Mouse (Mus musculus) MEL (cell line): ENCODE results near the gene Aldh5a1. TPM values are rescaled to one million over a fixed set of nuclear protein-coding genes. Genes with fewer than 3 reads are reported as not detected.

Source experiments
- DNase-seq: peaks from one replicate; pipeline ENCODE4 v3.0.0; 2011; ENCODE audit warnings: low read depth, low spot score
- H3K27ac ChIP-seq: 2 replicates; pipeline ENCODE4 v1.5.1; 2012; ENCODE audit warnings: low read depth, mild to moderate bottlenecking, control low read depth, low read length, moderate library complexity; ENCODE audit not compliant: control insufficient read depth
- H3K27me3 ChIP-seq, 2 experiments: fragments of 150-350 bp in 1 of 2; sonication (generic) in 1 of 2; 2 replicates each; pipeline ENCODE4 v1.6.1; 2012; ENCODE audit warnings: low read length in 2 of 2, mild to moderate bottlenecking in 2 of 2, improper control_type of control experiment in 1 of 2, moderate library complexity in 1 of 2; ENCODE audit not compliant: insufficient read depth in 2 of 2, control insufficient read depth in 1 of 2
- H3K36me3 ChIP-seq, 2 experiments: 2 replicates each; pipeline ENCODE4 v1.6.1; 2012 to 2014; ENCODE audit warnings: low read length in 2 of 2, improper control_type of control experiment in 1 of 2, inconsistent platforms in 1 of 2, mild to moderate bottlenecking in 1 of 2; ENCODE audit not compliant: insufficient read depth in 2 of 2, control insufficient read depth in 1 of 2
- H3K4me1 ChIP-seq, 2 experiments: fragments of 150-350 bp in 1 of 2; sonication (generic) in 1 of 2; 2 replicates each; pipeline ENCODE4 v1.6.1; 2012; ENCODE audit warnings: low read length in 2 of 2, improper control_type of control experiment in 1 of 2, mild to moderate bottlenecking in 1 of 2; ENCODE audit not compliant: insufficient read depth in 2 of 2, control insufficient read depth in 1 of 2
- H3K4me3 ChIP-seq, 2 experiments: fragments of 150-350 bp in 1 of 2; sonication (generic) in 1 of 2; 2 replicates each; pipeline ENCODE4 v1.5.1; 2012; ENCODE audit warnings: low read depth in 2 of 2, low read length in 2 of 2, mild to moderate bottlenecking in 2 of 2, moderate library complexity in 2 of 2, control low read depth in 1 of 2, improper control_type of control experiment in 1 of 2; ENCODE audit not compliant: control insufficient read depth in 1 of 2, insufficient read depth in 1 of 2
- H3K79me2 ChIP-seq: 2 replicates; pipeline ENCODE4 v1.6.1; 2012; ENCODE audit warnings: mild to moderate bottlenecking, low read length, moderate library complexity; ENCODE audit not compliant: control insufficient read depth, poor library complexity, insufficient read depth
- H3K9ac ChIP-seq: 2 replicates; pipeline ENCODE4 v1.6.1; 2012; ENCODE audit warnings: low read depth, mild to moderate bottlenecking, control low read depth, low read length, moderate library complexity; ENCODE audit not compliant: control insufficient read depth, poor library complexity, severe bottlenecking
- H3K9me3 ChIP-seq: fragments of 150-350 bp; sonication (generic); replicated peaks from 2 replicates; pipeline ENCODE4 v1.6.1; 2012; ENCODE audit warnings: mild to moderate bottlenecking, low read length, improper control_type of control experiment, moderate library complexity; ENCODE audit not compliant: insufficient read depth
- BHLHE40 ChIP-seq: IDR thresholded peaks from 2 replicates; pipeline ENCODE4 v1.6.1; 2012; ENCODE audit warnings: low read depth, mild to moderate bottlenecking, inconsistent platforms, low read length, improper control_type of control experiment, borderline replicate concordance
- CHD1 ChIP-seq: IDR thresholded peaks from 2 replicates; pipeline ENCODE4 v1.6.1; 2012; ENCODE audit warnings: low read depth, mild to moderate bottlenecking, inconsistent platforms, low read length, improper control_type of control experiment
- CHD2 ChIP-seq: IDR thresholded peaks from 2 replicates; pipeline ENCODE4 v1.6.1; 2011; ENCODE audit warnings: low read length, improper control_type of control experiment
- CTCF ChIP-seq, 3 experiments: IDR thresholded peaks in 2 of 3; conservative IDR thresholded peaks in 1 of 3; 2 replicates each; pipeline ENCODE4 v1.5.1; 2011 to 2012; ENCODE audit warnings: low read length in 3 of 3, low read depth in 2 of 3, mild to moderate bottlenecking in 2 of 3, improper control_type of control experiment in 1 of 3, inconsistent platforms in 1 of 3, mixed read lengths in 1 of 3, moderate library complexity in 1 of 3; ENCODE audit not compliant: control insufficient read depth in 1 of 3, insufficient read depth in 1 of 3, poor library complexity in 1 of 3, severe bottlenecking in 1 of 3
- ELF1 ChIP-seq: IDR thresholded peaks from 2 replicates; pipeline ENCODE4 v1.6.1; 2014; ENCODE audit warnings: low read depth, mild to moderate bottlenecking, inconsistent platforms, low read length, improper control_type of control experiment, moderate library complexity
- ETS1 ChIP-seq: IDR thresholded peaks from 2 replicates; pipeline ENCODE4 v1.6.1; 2012; ENCODE audit warnings: low read depth, mild to moderate bottlenecking, inconsistent platforms, low read length, improper control_type of control experiment, moderate library complexity
- GABPA ChIP-seq: IDR thresholded peaks from 2 replicates; pipeline ENCODE4 v1.6.1; 2012; ENCODE audit warnings: low read depth, mild to moderate bottlenecking, inconsistent platforms, low read length, improper control_type of control experiment, moderate library complexity
- GATA1 ChIP-seq: IDR thresholded peaks from 2 replicates; pipeline ENCODE4 v1.6.1; 2011; ENCODE audit warnings: low read depth, low read length, improper control_type of control experiment
- HCFC1 ChIP-seq: IDR thresholded peaks from 2 replicates; pipeline ENCODE4 v1.6.1; 2012; ENCODE audit warnings: low read depth, mild to moderate bottlenecking, inconsistent platforms, low read length, improper control_type of control experiment, moderate library complexity
- JUND ChIP-seq: IDR thresholded peaks from 2 replicates; pipeline ENCODE4 v1.6.1; 2011; ENCODE audit warnings: low read depth, mild to moderate bottlenecking, improper control_type of control experiment, low read length
- KAT2A ChIP-seq: conservative IDR thresholded peaks from 2 replicates; pipeline ENCODE4 v1.6.1; 2012; ENCODE audit warnings: low read depth, low read length, improper control_type of control experiment, inconsistent platforms
- MAFK ChIP-seq: IDR thresholded peaks from 2 replicates; pipeline ENCODE4 v1.6.1; 2011; ENCODE audit warnings: low read depth, mild to moderate bottlenecking, low read length, improper control_type of control experiment, borderline replicate concordance
- MAX ChIP-seq: IDR thresholded peaks from 2 replicates; pipeline ENCODE4 v1.6.1; 2011; ENCODE audit warnings: low read length, improper control_type of control experiment
- MAZ ChIP-seq: IDR thresholded peaks from 2 replicates; pipeline ENCODE4 v1.6.1; 2012; ENCODE audit warnings: low read depth, mild to moderate bottlenecking, inconsistent platforms, low read length, improper control_type of control experiment
- MXI1 ChIP-seq: IDR thresholded peaks from 2 replicates; pipeline ENCODE4 v1.6.1; 2011; ENCODE audit warnings: mild to moderate bottlenecking, low read depth, low read length, improper control_type of control experiment
- MYB ChIP-seq: IDR thresholded peaks from 2 replicates; pipeline ENCODE4 v1.6.1; 2011; ENCODE audit warnings: mild to moderate bottlenecking, low read depth, low read length, improper control_type of control experiment
- MYC ChIP-seq: IDR thresholded peaks from 2 replicates; pipeline ENCODE4 v1.6.1; 2011; ENCODE audit warnings: low read depth, mild to moderate bottlenecking, low read length, improper control_type of control experiment, moderate library complexity
- NELFE ChIP-seq: IDR thresholded peaks from 2 replicates; pipeline ENCODE4 v1.6.1; 2011; ENCODE audit warnings: low read depth, low read length, improper control_type of control experiment
- NRF1 ChIP-seq: IDR thresholded peaks from 2 replicates; pipeline ENCODE4 v1.6.1; 2014; ENCODE audit warnings: low read depth, mild to moderate bottlenecking, inconsistent platforms, low read length, improper control_type of control experiment, moderate library complexity; ENCODE audit not compliant: poor library complexity, insufficient read depth, severe bottlenecking
- POLR2A ChIP-seq, 2 experiments: IDR thresholded peaks; 2 replicates each; pipeline ENCODE4 v1.6.1; 2011 to 2012; ENCODE audit warnings: low read length in 2 of 2, mild to moderate bottlenecking in 2 of 2, control low read depth in 1 of 2, improper control_type of control experiment in 1 of 2, low read depth in 1 of 2, moderate library complexity in 1 of 2; ENCODE audit not compliant: control insufficient read depth in 1 of 2, insufficient read depth in 1 of 2, poor library complexity in 1 of 2
- POLR2AphosphoS2 ChIP-seq: IDR thresholded peaks from 2 replicates; pipeline ENCODE4 v1.6.1; 2011; ENCODE audit warnings: low read length, improper control_type of control experiment
- POLR2AphosphoS5 ChIP-seq: IDR thresholded peaks from 2 replicates; pipeline ENCODE4 v1.6.1; 2012; ENCODE audit warnings: low read depth, borderline replicate concordance, mild to moderate bottlenecking, inconsistent platforms, low read length, moderate library complexity, mixed read lengths
- RCOR1 ChIP-seq: IDR thresholded peaks from 2 replicates; pipeline ENCODE4 v1.6.1; 2012; ENCODE audit warnings: low read depth, mild to moderate bottlenecking, inconsistent platforms, low read length, improper control_type of control experiment
- SIN3A ChIP-seq: IDR thresholded peaks from 2 replicates; pipeline ENCODE4 v1.6.1; 2012; ENCODE audit warnings: low read length, improper control_type of control experiment, inconsistent platforms
- SMC3 ChIP-seq: IDR thresholded peaks from 2 replicates; pipeline ENCODE4 v1.6.1; 2011; ENCODE audit warnings: low read depth, low read length, improper control_type of control experiment
- TCF12 ChIP-seq: IDR thresholded peaks from 2 replicates; pipeline ENCODE4 v1.6.1; 2014; ENCODE audit warnings: low read depth, mild to moderate bottlenecking, inconsistent platforms, low read length, improper control_type of control experiment, moderate library complexity
- UBTF ChIP-seq: IDR thresholded peaks from 2 replicates; pipeline ENCODE4 v1.6.1; 2012; ENCODE audit warnings: low read depth, mild to moderate bottlenecking, inconsistent platforms, low read length, improper control_type of control experiment, moderate library complexity, borderline replicate concordance; ENCODE audit not compliant: insufficient read depth
- USF1 ChIP-seq: IDR thresholded peaks from 2 replicates; pipeline ENCODE4 v1.6.1; 2014; ENCODE audit warnings: low read depth, mild to moderate bottlenecking, inconsistent platforms, low read length, improper control_type of control experiment, moderate library complexity
- ZKSCAN1 ChIP-seq: IDR thresholded peaks from 2 replicates; pipeline ENCODE4 v1.6.1; 2012; ENCODE audit warnings: low read depth, mild to moderate bottlenecking, inconsistent platforms, low read length, improper control_type of control experiment, moderate library complexity
- ZNF384 ChIP-seq: IDR thresholded peaks from 2 replicates; pipeline ENCODE4 v1.6.1; 2012; ENCODE audit warnings: low read depth, mild to moderate bottlenecking, inconsistent platforms, low read length, improper control_type of control experiment
- polyA plus RNA-seq, 2 experiments: library from polyadenylated mRNA; stranded (reverse) in 1 of 2; unstranded in 1 of 2; fragments of >175 nt in 1 of 2; fragments of >200 nt in 1 of 2; gene quantifications; 2 replicates each; pipeline versions ENCODE4 v1.2.1 to v1.2.4; 2012; ENCODE audit warnings: low replicate concordance in 2 of 2, low read depth in 1 of 2; ENCODE audit not compliant: insufficient read length in 2 of 2, insufficient read depth in 1 of 2, missing spikeins in 1 of 2
- total RNA-seq: library from RNA; depleted of rRNA; stranded (reverse); fragments of 300-350 nt; gene quantifications from 2 replicates; pipeline ENCODE4 v1.2.3, GENCODE M21; 2012

Aldh5a1 gene
- total and polyA plus RNA-seq, 3 experiments, result 0.04 to 0.15 TPM; not detected in 1

DNA sequence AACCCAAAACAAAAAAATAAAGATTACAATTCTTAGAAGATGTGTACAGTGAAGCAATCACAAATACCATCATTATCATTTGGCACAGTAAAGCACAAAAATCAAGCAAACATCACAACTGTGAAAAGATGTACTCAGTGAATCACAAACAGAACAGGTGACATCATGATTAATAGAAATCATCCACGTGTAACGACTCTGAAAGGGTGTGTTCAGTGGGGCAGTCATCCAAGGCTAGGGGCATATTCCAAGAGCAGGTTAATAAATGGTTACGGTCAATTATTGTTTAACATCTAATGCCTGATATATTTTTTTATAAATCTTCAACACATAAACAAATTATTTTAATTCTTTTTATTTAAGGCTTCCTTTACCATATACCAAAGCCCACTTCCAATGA, 44.9 kb downstream of the Aldh5a1 start:
- no peaks in the 10 kb centered on the region for H3K36me3 ChIP-seq
- no peak overlapping the region for H3K4me3 ChIP-seq
- DNase-seq, result no peak
- TF ChIP-seq HCFC1, result no peak
- TF ChIP-seq CTCF (IDR thresholded peaks at IDR 0.05 in 2 of 3, conservative IDR thresholded peaks at IDR 0.05 in 1 of 3; ENCODE audit: control insufficient read depth in 1 of 3, insufficient read depth in 1 of 3, low read depth in 2 of 3, low read length in 3 of 3, poor library complexity in 1 of 3, severe bottlenecking in 1 of 3), result no peak
- TF ChIP-seq NRF1, result no peak
- TF ChIP-seq UBTF, result no peak
- TF ChIP-seq SMC3, result no peak
- TF ChIP-seq CHD1, result no peak
- TF ChIP-seq BHLHE40, result no peak
- TF ChIP-seq MAX, result no peak
- TF ChIP-seq POLR2AphosphoS5, result no peak
- TF ChIP-seq GABPA, result no peak
- no peak for TF ChIP-seq MAZ
- no peak for TF ChIP-seq MYB
- TF ChIP-seq USF1, result no peak
- TF ChIP-seq NELFE, result no peak
- no peak for TF ChIP-seq ZNF384
- H3K79me2 ChIP-seq, result no peaks in the 10 kb centered on the region
- H3K9me3 ChIP-seq, result no peaks in the 10 kb centered on the region
- no peaks in the 10 kb centered on the region; a peak in 2 of 4 replicates for H3K27me3 ChIP-seq
- no peaks in the 10 kb centered on the region for H3K4me1 ChIP-seq
- H3K27ac ChIP-seq, result no peak overlapping the region
- no peak overlapping the region for H3K9ac ChIP-seq

DNA sequence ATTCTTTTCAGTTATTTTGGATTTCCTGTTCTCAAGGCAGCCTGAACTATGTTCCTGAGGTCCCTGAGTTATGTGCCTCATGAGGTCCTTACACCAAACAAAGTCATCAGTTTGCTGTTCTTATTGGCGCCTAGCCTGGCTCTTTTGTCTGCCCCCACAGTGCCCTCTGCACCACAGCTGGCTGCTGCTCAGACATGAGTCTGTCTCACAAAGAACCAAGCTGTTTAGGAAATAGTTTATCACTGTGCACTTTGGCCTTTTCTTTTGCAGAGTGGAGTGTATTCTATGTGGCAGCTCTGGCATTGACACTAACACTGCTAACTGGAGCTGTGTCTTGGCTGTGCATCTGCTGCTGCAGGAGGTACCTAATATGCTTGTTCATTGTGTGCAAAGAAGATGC, 47.9 kb downstream of the Aldh5a1 start:
- no peak for TF ChIP-seq RCOR1
- TF ChIP-seq JUND, result no peak
- no peak for TF ChIP-seq MAFK
- no peak for TF ChIP-seq GATA1
- no peak for TF ChIP-seq ZKSCAN1
- no peak for TF ChIP-seq MXI1
- no peak for TF ChIP-seq ETS1
- TF ChIP-seq POLR2AphosphoS2, result no peak
- no peak for TF ChIP-seq SIN3A
- no peak for TF ChIP-seq CTCF (IDR thresholded peaks at IDR 0.05 in 2 of 3, conservative IDR thresholded peaks at IDR 0.05 in 1 of 3; ENCODE audit: control insufficient read depth in 1 of 3, insufficient read depth in 1 of 3, low read depth in 2 of 3, low read length in 3 of 3, poor library complexity in 1 of 3, severe bottlenecking in 1 of 3)
- TF ChIP-seq MYC, result no peak
- no peak for TF ChIP-seq USF1
- no peak for TF ChIP-seq CHD2
- TF ChIP-seq ELF1, result no peak
- no peak for TF ChIP-seq POLR2A (IDR thresholded peaks at IDR 0.05; ENCODE audit: control insufficient read depth in 1 of 2, insufficient read depth in 1 of 2, low read depth in 1 of 2, low read length in 2 of 2, poor library complexity in 1 of 2)
- TF ChIP-seq NRF1, result no peak
- TF ChIP-seq TCF12, result no peak
- no peak for TF ChIP-seq KAT2A
- TF ChIP-seq, all 39 proteins: peak for 0
- Histone ChIP-seq H3K36me3 (no peaks in the 10 kb centered on the region), H3K27ac (no peak overlapping the region), H3K79me2 (no peaks in the 10 kb centered on the region), H3K27me3 (no peaks in the 10 kb centered on the region; a peak in 2 of 4 replicates), H3K9me3 (no peaks in the 10 kb centered on the region), H3K4me3 (no peak overlapping the region), H3K4me1 (no peaks in the 10 kb centered on the region), H3K9ac (no peak overlapping the region)
- no peak for DNase-seq
